Mouse (Mus musculus) thymus, adult 2 months (tissue): ENCODE results near the gene Crebrf. TPM values are rescaled to one million over a fixed set of nuclear protein-coding genes. Genes with fewer than 3 reads are reported as not detected.
A peak's percentile ranks its signal among the peaks of the same experiment; 100 is the strongest.

Experiments used
- DNase-seq: peaks from one replicate; pipeline ENCODE4 v3.0.0; 2021
- H3K27ac ChIP-seq: fragments of 200-500 bp; 2 replicates; pipeline ENCODE4 v1.5.1; 2012; ENCODE audit warnings: low read length, control low read depth; ENCODE audit not compliant: control insufficient read depth, insufficient read depth
- H3K27me3 ChIP-seq: fragments of 200-500 bp; 2 replicates; pipeline ENCODE4 v1.6.1; 2012; ENCODE audit warnings: mild to moderate bottlenecking, low read length, moderate library complexity, mixed read lengths; ENCODE audit not compliant: control insufficient read depth, insufficient read depth
- H3K36me3 ChIP-seq: fragments of 200-500 bp; 2 replicates; pipeline ENCODE4 v1.6.1; 2012; ENCODE audit warnings: mild to moderate bottlenecking, low read length, moderate library complexity; ENCODE audit not compliant: control insufficient read depth, insufficient read depth
- H3K4me1 ChIP-seq: fragments of 200-500 bp; replicated peaks from 2 replicates; pipeline ENCODE4 v1.6.1; 2012; ENCODE audit warnings: low read length; ENCODE audit not compliant: control insufficient read depth, insufficient read depth
- H3K4me3 ChIP-seq: fragments of 200-500 bp; 2 replicates; pipeline ENCODE4 v1.5.1; 2012; ENCODE audit warnings: mild to moderate bottlenecking, low read length, control low read depth, moderate library complexity; ENCODE audit not compliant: control insufficient read depth, insufficient read depth
- CTCF ChIP-seq: fragments of 200-500 bp; IDR thresholded peaks from 2 replicates; pipeline ENCODE4 v1.5.1; 2012; ENCODE audit warnings: mild to moderate bottlenecking, control low read depth, low read length, moderate library complexity, borderline replicate concordance; ENCODE audit not compliant: control insufficient read depth, poor library complexity, insufficient read depth; ENCODE audit errors: extremely low read depth
- POLR2A ChIP-seq: fragments of 200-500 bp; IDR thresholded peaks from 2 replicates; pipeline ENCODE4 v1.6.1; 2012; ENCODE audit warnings: mild to moderate bottlenecking, low read length, control low read depth, moderate library complexity; ENCODE audit not compliant: control insufficient read depth, poor library complexity, insufficient read depth; ENCODE audit errors: extremely low read depth
- WGBS: fragments of 180-500 bp; shearing (Covaris S2); methylation state at CpG from one replicate; pipeline ENCODE4 v1.1.7; 2018; 5-methylcytosine and 5-hydroxymethylcytosine counted together
- polyA plus RNA-seq: library from polyadenylated mRNA; depleted of rRNA; stranded (reverse); fragments of >200 nt; gene quantifications from 2 replicates; pipeline ENCODE4 v1.2.3, GENCODE M21; 2012

The Crebrf gene
- polyA plus RNA-seq, 1 experiment = 8.0 TPM

- peaks cover 12% of the 10 kb centered on the region for H3K4me1 ChIP-seq
- WGBS = 91% methylated on average over 11 of the region's 11 CpGs
- no peak for DNase-seq
- TF ChIP-seq POLR2A = no peak
- TF ChIP-seq CTCF = no peak
- H3K4me3 ChIP-seq = no peak overlapping the region
- H3K27me3 ChIP-seq = no peaks in the 10 kb centered on the region
- H3K36me3 ChIP-seq = peaks cover 33% of the 10 kb centered on the region
- no peak overlapping the region for H3K27ac ChIP-seq
These were observed 75.1 kb downstream of the Crebrf start for GRCm38 (mm10) chr17:26790269-26791214.

- TF ChIP-seq CTCF = no peak
- no peak for TF ChIP-seq POLR2A
- peaks cover 5% of the 10 kb centered on the region for H3K4me1 ChIP-seq
- H3K27ac ChIP-seq = no peak overlapping the region
These were observed 76.1 kb downstream of the Crebrf start for GRCm38 (mm10) chr17:26791580-26791979.

GRCm38 (mm10) chr17:26792096-26792495 lies 76.6 kb downstream of the Crebrf start:
- 95% methylated on average over 15 of the region's 15 CpGs for WGBS
- H3K4me3 ChIP-seq = no peak overlapping the region
- H3K36me3 ChIP-seq = peaks cover 33% of the 10 kb centered on the region
- H3K27me3 ChIP-seq = no peaks in the 10 kb centered on the region
- TF ChIP-seq CTCF = no peak
- no peak for TF ChIP-seq POLR2A
- no peak overlapping the region for H3K27ac ChIP-seq
- no peak for DNase-seq
- H3K4me1 ChIP-seq = peaks cover under 1% of the 10 kb centered on the region; the same call in 1 of the 2 replicates

More at GRCm38 (mm10) chr17:26791580-26791979, 76.1 kb downstream of the Crebrf start:
- no peak for DNase-seq
- WGBS = 96% methylated on average over 7 of the region's 7 CpGs
- peaks cover 33% of the 10 kb centered on the region for H3K36me3 ChIP-seq
- no peak overlapping the region for H3K4me3 ChIP-seq
- H3K27me3 ChIP-seq = no peaks in the 10 kb centered on the region

- no peak for DNase-seq
- 80% methylated on average over 5 of the region's 5 CpGs for WGBS
- Histone ChIP-seq H3K4me3 (no peak overlapping the region), H3K36me3 (peaks cover 33% of the 10 kb centered on the region), H3K4me1 (no peaks in the 10 kb centered on the region), H3K27ac (no peak overlapping the region), H3K27me3 (no peaks in the 10 kb centered on the region)
- TF ChIP-seq POLR2A (no peak), CTCF (no peak)
These were observed 77.8 kb downstream of the Crebrf start for GRCm38 (mm10) chr17:26793068-26793765.

- peaks cover 27% of the 10 kb centered on the region for H3K36me3 ChIP-seq
- no peak overlapping the region for H3K4me3 ChIP-seq
- H3K27ac ChIP-seq = no peak overlapping the region
- 21% methylated on average over 3 of the region's 3 CpGs for WGBS
- peak; percentile 49 for DNase-seq
- no peaks in the 10 kb centered on the region for H3K27me3 ChIP-seq
- H3K4me1 ChIP-seq = no peaks in the 10 kb centered on the region
- TF ChIP-seq POLR2A = no peak
- no peak for TF ChIP-seq CTCF
These were observed 79.3 kb downstream of the Crebrf start for GRCm38 (mm10) chr17:26794744-26795143.

- no peaks in the 10 kb centered on the region for H3K27me3 ChIP-seq
- no peak overlapping the region for H3K4me3 ChIP-seq
- no peak for TF ChIP-seq CTCF
- no peak for TF ChIP-seq POLR2A
- DNase-seq = no peak
- no peak overlapping the region for H3K27ac ChIP-seq
- H3K4me1 ChIP-seq = no peaks in the 10 kb centered on the region
- 64% methylated on average over 7 of the region's 7 CpGs for WGBS
- H3K36me3 ChIP-seq = peaks cover 21% of the 10 kb centered on the region
These were observed 79.9 kb downstream of the Crebrf start for GRCm38 (mm10) chr17:26795386-26795785.
